7 mouse cellular contexts compared by ENCODE assay signal in genomic region chr4:142077572-142078271, GRCm38 (mm10). TPM values are rescaled to one million over a fixed set of nuclear protein-coding genes. Genes with fewer than 3 reads are reported as not detected.
DNase-seq lines count a peak whose midpoint lies in the region; ATAC-seq and TF ChIP-seq lines count a peak whose summit lies in the region.

No protein-coding gene starts in this region.

- H3K9me3 ChIP-seq in liver, embryonic 11.5 days (ENCODE audit: control insufficient read depth, low read length): no peaks in the 10 kb centered on the region
- H3K9me3 ChIP-seq in liver, embryonic 12.5 days (replicated peaks): no peaks in the 10 kb centered on the region
- no peaks in the 10 kb centered on the region for H3K9me3 ChIP-seq in embryonic facial prominence, embryonic 14.5 days (ENCODE audit: control insufficient read depth, low read length)

- no peaks in the 10 kb centered on the region for H3K36me3 ChIP-seq in liver, embryonic 11.5 days (ENCODE audit: control insufficient read depth, insufficient read depth, low read length)
- H3K36me3 ChIP-seq in liver, embryonic 12.5 days: no peaks in the 10 kb centered on the region
- no peaks in the 10 kb centered on the region for H3K36me3 ChIP-seq in embryonic facial prominence, embryonic 14.5 days (ENCODE audit: control insufficient read depth, insufficient read depth, low read length)
- H3K36me3 ChIP-seq in kidney, adult 2 months (ENCODE audit: control insufficient read depth, insufficient read depth, low read length): no peaks in the 10 kb centered on the region

- H3K4me3 ChIP-seq in liver, embryonic 11.5 days (ENCODE audit: low read depth, low read length): no peak overlapping the region
- H3K4me3 ChIP-seq in liver, embryonic 12.5 days: no peak overlapping the region
- no peak overlapping the region for H3K4me3 ChIP-seq in embryonic facial prominence, embryonic 14.5 days (ENCODE audit: low read depth, low read length)
- H3K4me3 ChIP-seq in kidney, adult 2 months (ENCODE audit: insufficient read depth, low read depth, low read length): no peak overlapping the region

- peaks cover 26% of the 10 kb centered on the region for H3K4me1 ChIP-seq in liver, embryonic 11.5 days (replicated peaks; ENCODE audit: control insufficient read depth, insufficient read depth, low read length)
- H3K4me1 ChIP-seq in liver, embryonic 12.5 days: peaks cover 70% of the 10 kb centered on the region
- peaks cover 44% of the 10 kb centered on the region for H3K4me1 ChIP-seq in embryonic facial prominence, embryonic 14.5 days (ENCODE audit: control insufficient read depth, insufficient read depth, low read length)
- H3K4me1 ChIP-seq in kidney, adult 2 months (ENCODE audit: control insufficient read depth, insufficient read depth, low read length): peaks cover 62% of the 10 kb centered on the region

- H3K27me3 ChIP-seq in liver, embryonic 11.5 days (replicated peaks; ENCODE audit: control insufficient read depth, insufficient read depth, low read length): peaks cover 2% of the 10 kb centered on the region
- peaks cover 46% of the 10 kb centered on the region for H3K27me3 ChIP-seq in liver, embryonic 12.5 days (replicated peaks)
- H3K27me3 ChIP-seq in embryonic facial prominence, embryonic 14.5 days (replicated peaks; ENCODE audit: control insufficient read depth, insufficient read depth, low read length): no peaks in the 10 kb centered on the region
- no peaks in the 10 kb centered on the region for H3K27me3 ChIP-seq in kidney, adult 2 months (replicated peaks; ENCODE audit: control insufficient read depth, insufficient read depth, low read length)

- 35% methylated on average over 18 of the region's 18 CpGs for WGBS in liver, embryonic 11.5 days
- 21% methylated on average over 18 of the region's 18 CpGs for WGBS in liver, embryonic 12.5 days (ENCODE audit: insufficient replicate concordance)
- 17% methylated on average over 18 of the region's 18 CpGs for WGBS in embryonic facial prominence, embryonic 14.5 days
- WGBS in kidney, adult 2 months: 8% methylated on average over 18 of the region's 18 CpGs

- TF ChIP-seq CTCF in kidney, adult 2 months (conservative IDR thresholded peaks at IDR 0.05; ENCODE audit: insufficient read depth, insufficient read length, low read depth, low read length): no peak

- DNase-seq in liver, embryonic 11.5 days (ENCODE audit: low spot score): no peak
- peak; percentile 50 for DNase-seq in adrenal gland, postnatal 10 days
- peak; percentile 87 for DNase-seq in embryonic facial prominence, embryonic 14.5 days (ENCODE audit: low spot score)
- peak; percentile 90 for DNase-seq in kidney, adult 2 months
- no peak for DNase-seq in thymus, postnatal 36 days

- no peak overlapping the region for H3K27ac ChIP-seq in liver, embryonic 11.5 days (ENCODE audit: low read depth, low read length)
- no peak overlapping the region for H3K27ac ChIP-seq in liver, embryonic 12.5 days
- H3K27ac ChIP-seq in embryonic facial prominence, embryonic 14.5 days (replicated peaks; ENCODE audit: low read depth, low read length): peak overlapping the region; percentile 61
- peak overlapping the region; percentile 24 for H3K27ac ChIP-seq in kidney, adult 2 months (ENCODE audit: insufficient read depth, low read depth, low read length)

- H3K9ac ChIP-seq in liver, embryonic 11.5 days (ENCODE audit: low read depth, low read length): no peak overlapping the region
- no peak overlapping the region for H3K9ac ChIP-seq in liver, embryonic 12.5 days
- H3K9ac ChIP-seq in embryonic facial prominence, embryonic 14.5 days (ENCODE audit: low read depth, low read length): 0 out of 2 replicates have a peak overlapping the region, but pooled peaks have one; percentile 20

- ATAC-seq in liver, embryonic 11.5 days (replicated peaks; ENCODE audit: low FRiP score): no peak
- no peak for ATAC-seq in liver, embryonic 12.5 days
- peak; percentile 41; the same call in 1 of the 2 replicates for ATAC-seq in embryonic facial prominence, embryonic 14.5 days (ENCODE audit: low read depth)
- peak; percentile 56 for ATAC-seq in megakaryocyte progenitor cell, adult 5-6 weeks (replicated peaks; ENCODE audit: poor library complexity)

- H3K4me2 ChIP-seq in liver, embryonic 11.5 days: peak overlapping the region; percentile 10; the same call in 1 of the 2 replicates
- H3K4me2 ChIP-seq in liver, embryonic 12.5 days: no peak overlapping the region
- peak overlapping the region; percentile 37 for H3K4me2 ChIP-seq in embryonic facial prominence, embryonic 14.5 days (ENCODE audit: low read depth, low read length)

- TF ChIP-seq POLR2A in kidney, adult 2 months (IDR thresholded peaks at IDR 0.05; ENCODE audit: low read depth, low read length): no peak

RNA-seq across cellular contexts. Expression of gene Tmem51, which starts 6.4 kb away (rescaled TPM):
- polyA plus RNA-seq in liver, embryonic 11.5 days (2014; fragmentation: Nextera tagmentation; extraction: Ambion mirVana): 16.7 and 17.7 TPM in 2 replicates
- polyA plus RNA-seq in liver, embryonic 12.5 days (2016; fragmentation: Nextera tagmentation; extraction: Ambion mirVana): 14.0 and 15.5 TPM in 2 replicates
- total RNA-seq in adrenal gland, postnatal 10 days (2021): 1 to 10 TPM; 4.8 to 5.9 TPM
- polyA plus RNA-seq in embryonic facial prominence, embryonic 14.5 days (2014; fragmentation: Nextera tagmentation; extraction: Ambion mirVana): 14.6 and 14.9 TPM in 2 replicates
- 59.6 and 60.4 TPM in 2 replicates for polyA plus RNA-seq in kidney, adult 2 months (2012; rRNA removed)
- total RNA-seq in megakaryocyte progenitor cell, adult 5-6 weeks (2015): 0.47 TPM in 1 of 2 replicates, not detected in the other
- total RNA-seq in megakaryocyte progenitor cell, adult 5-6 weeks (2017): 0.41 and 0.87 TPM in 2 replicates

Comparison
In these comparisons a context has a peak if more than half of its experiments do, and no peak if none do; other contexts are left out.
1. ATAC-seq: peak in embryonic facial prominence, embryonic 14.5 days (single experiment) and megakaryocyte progenitor cell, adult 5-6 weeks (single experiment); none in liver, embryonic 11.5 days (single experiment) and liver, embryonic 12.5 days (single experiment).
2. DNase-seq: peak in adrenal gland, postnatal 10 days (single experiment), embryonic facial prominence, embryonic 14.5 days (single experiment) and kidney, adult 2 months (single experiment); none in liver, embryonic 11.5 days (single experiment) and thymus, postnatal 36 days (0 of 2).
3. H3K27ac ChIP-seq: peak in embryonic facial prominence, embryonic 14.5 days (single experiment) and kidney, adult 2 months (single experiment); none in liver, embryonic 11.5 days (single experiment) and liver, embryonic 12.5 days (single experiment).